Mouse (Mus musculus): ENCODE results near the gene Rxrb. TPM values are rescaled to one million over a fixed set of nuclear protein-coding genes. Genes with fewer than 3 reads are reported as not detected.

Rxrb gene
- polyA plus RNA-seq, 1 experiment from 2014 or later: 29.1 TPM

DNA sequence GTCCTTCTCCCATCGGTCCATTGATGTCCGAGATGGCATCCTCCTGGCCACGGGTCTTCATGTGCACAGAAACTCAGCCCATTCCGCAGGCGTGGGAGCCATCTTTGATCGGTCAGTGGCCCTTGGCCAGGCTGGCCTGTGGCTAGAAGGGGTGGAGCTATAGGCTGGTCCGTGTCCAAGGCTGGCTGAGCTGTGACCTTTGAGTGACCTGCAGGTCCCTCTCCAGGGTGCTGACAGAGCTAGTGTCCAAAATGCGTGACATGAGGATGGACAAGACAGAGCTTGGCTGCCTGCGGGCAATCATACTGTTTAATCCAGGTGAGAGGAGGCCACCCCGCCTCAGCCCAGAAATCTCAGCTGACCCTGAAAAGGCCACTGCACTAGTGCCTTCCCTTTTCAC, 5.0 kb downstream of the Rxrb start:
- H3K4me2 ChIP-seq (ENCODE audit: low read depth, low read length): no peak overlapping the region
- WGBS: 75% methylated on average over 10 of the region's 10 CpGs
- no peaks in the 10 kb centered on the region for H3K9me3 ChIP-seq (ENCODE audit: control insufficient read depth, low read length)
- H3K9ac ChIP-seq (replicated peaks; ENCODE audit: low read depth, low read length): no peak overlapping the region
- H3K36me3 ChIP-seq (ENCODE audit: control insufficient read depth, insufficient read depth, low read length): peaks cover 26% of the 10 kb centered on the region; the same call in 1 of the 2 replicates
- H3K4me3 ChIP-seq (ENCODE audit: low read depth, low read length): no peak overlapping the region
- H3K4me1 ChIP-seq (ENCODE audit: control insufficient read depth, insufficient read depth, low read length): peaks cover 23% of the 10 kb centered on the region
- H3K27ac ChIP-seq (ENCODE audit: low read depth, low read length): no peak overlapping the region
- ATAC-seq (ENCODE audit: low read depth): no peak
- no peaks in the 10 kb centered on the region for H3K27me3 ChIP-seq (ENCODE audit: control insufficient read depth, insufficient read depth, low read length)

DNA sequence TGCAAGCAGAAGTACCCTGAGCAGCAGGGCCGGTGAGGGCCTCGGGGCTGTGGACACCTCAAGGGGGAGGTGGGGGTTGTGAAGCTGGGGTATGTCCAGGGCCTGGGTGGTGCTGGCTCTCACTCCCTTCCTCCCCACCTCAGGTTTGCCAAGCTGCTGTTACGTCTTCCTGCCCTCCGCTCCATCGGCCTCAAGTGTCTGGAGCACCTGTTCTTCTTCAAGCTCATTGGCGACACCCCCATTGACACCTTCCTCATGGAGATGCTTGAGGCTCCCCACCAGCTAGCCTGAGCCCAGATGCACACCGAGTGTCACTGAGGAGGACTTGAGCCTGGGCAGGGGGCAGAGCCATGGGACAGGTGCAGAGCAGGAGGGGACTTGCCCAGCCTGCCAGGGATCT, 5.6 kb downstream of the Rxrb start:
- no peak overlapping the region for H3K4me3 ChIP-seq (ENCODE audit: low read depth, low read length)
- peaks cover 23% of the 10 kb centered on the region for H3K4me1 ChIP-seq (ENCODE audit: control insufficient read depth, insufficient read depth, low read length)
- no peak for ATAC-seq (ENCODE audit: low read depth)
- H3K27me3 ChIP-seq (ENCODE audit: control insufficient read depth, insufficient read depth, low read length): no peaks in the 10 kb centered on the region
- no peak overlapping the region for H3K9ac ChIP-seq (replicated peaks; ENCODE audit: low read depth, low read length)
- H3K9me3 ChIP-seq (ENCODE audit: control insufficient read depth, low read length): no peaks in the 10 kb centered on the region
- H3K27ac ChIP-seq (ENCODE audit: low read depth, low read length): no peak overlapping the region
- peaks cover 26% of the 10 kb centered on the region; the same call in 1 of the 2 replicates for H3K36me3 ChIP-seq (ENCODE audit: control insufficient read depth, insufficient read depth, low read length)
- H3K4me2 ChIP-seq (ENCODE audit: low read depth, low read length): no peak overlapping the region
- 95% methylated on average over 7 of the region's 7 CpGs for WGBS

GRCm38 (mm10) chr17:34038440-34038839, 6.8 kb downstream of the Rxrb start:
- WGBS: 7% methylated on average over 19 of the region's 21 CpGs
- Histone ChIP-seq H3K27ac (ENCODE audit: low read depth, low read length) (no peak overlapping the region), H3K4me1 (ENCODE audit: control insufficient read depth, insufficient read depth, low read length) (peaks cover 16% of the 10 kb centered on the region)

GRCm38 (mm10) chr17:34038878-34039561, 7.4 kb downstream of the Rxrb start, which contains the start of gene Col11a2:
TSS of gene Col11a2 (plus strand) at chr17:34039437.
- H3K4me3 ChIP-seq (ENCODE audit: low read depth, low read length): peak within 1 kb of the TSS; percentile 20; the same call in 1 of the 2 replicates
- H3K27me3 ChIP-seq (ENCODE audit: control insufficient read depth, insufficient read depth, low read length): no peaks in the 10 kb centered on the region
- peaks cover 16% of the 10 kb centered on the region for H3K4me1 ChIP-seq (ENCODE audit: control insufficient read depth, insufficient read depth, low read length)
- 4% methylated on average over 28 of the region's 28 CpGs for WGBS
- H3K9ac ChIP-seq (replicated peaks; ENCODE audit: low read depth, low read length): peak within 1 kb of the TSS; percentile 46
- peak within 1 kb of the TSS; percentile 50 for H3K4me2 ChIP-seq (ENCODE audit: low read depth, low read length)
- ATAC-seq (ENCODE audit: low read depth): peak; percentile 52
- H3K9me3 ChIP-seq (ENCODE audit: control insufficient read depth, low read length): no peaks in the 10 kb centered on the region
- peaks cover 26% of the 10 kb centered on the region; the same call in 1 of the 2 replicates for H3K36me3 ChIP-seq (ENCODE audit: control insufficient read depth, insufficient read depth, low read length)
- 0 out of 2 replicates have a peak within 1 kb of the TSS, but pooled peaks have one; percentile 22 for H3K27ac ChIP-seq (ENCODE audit: low read depth, low read length)

More at GRCm38 (mm10) chr17:34038440-34038839, 6.8 kb downstream of the Rxrb start:
- Histone ChIP-seq H3K27me3 (ENCODE audit: control insufficient read depth, insufficient read depth, low read length) (no peaks in the 10 kb centered on the region), H3K9ac (replicated peaks; ENCODE audit: low read depth, low read length) (no peak overlapping the region; the same call in 1 of the 2 replicates), H3K4me2 (ENCODE audit: low read depth, low read length) (peak overlapping the region; percentile 50), H3K36me3 (ENCODE audit: control insufficient read depth, insufficient read depth, low read length) (peaks cover 26% of the 10 kb centered on the region; the same call in 1 of the 2 replicates), H3K4me3 (ENCODE audit: low read depth, low read length) (peak overlapping the region; percentile 20; the same call in 1 of the 2 replicates), H3K9me3 (ENCODE audit: control insufficient read depth, low read length) (no peaks in the 10 kb centered on the region)
- 0 out of 2 replicates have a peak, but pooled peaks have one; percentile 16 for ATAC-seq (ENCODE audit: low read depth)

DNA sequence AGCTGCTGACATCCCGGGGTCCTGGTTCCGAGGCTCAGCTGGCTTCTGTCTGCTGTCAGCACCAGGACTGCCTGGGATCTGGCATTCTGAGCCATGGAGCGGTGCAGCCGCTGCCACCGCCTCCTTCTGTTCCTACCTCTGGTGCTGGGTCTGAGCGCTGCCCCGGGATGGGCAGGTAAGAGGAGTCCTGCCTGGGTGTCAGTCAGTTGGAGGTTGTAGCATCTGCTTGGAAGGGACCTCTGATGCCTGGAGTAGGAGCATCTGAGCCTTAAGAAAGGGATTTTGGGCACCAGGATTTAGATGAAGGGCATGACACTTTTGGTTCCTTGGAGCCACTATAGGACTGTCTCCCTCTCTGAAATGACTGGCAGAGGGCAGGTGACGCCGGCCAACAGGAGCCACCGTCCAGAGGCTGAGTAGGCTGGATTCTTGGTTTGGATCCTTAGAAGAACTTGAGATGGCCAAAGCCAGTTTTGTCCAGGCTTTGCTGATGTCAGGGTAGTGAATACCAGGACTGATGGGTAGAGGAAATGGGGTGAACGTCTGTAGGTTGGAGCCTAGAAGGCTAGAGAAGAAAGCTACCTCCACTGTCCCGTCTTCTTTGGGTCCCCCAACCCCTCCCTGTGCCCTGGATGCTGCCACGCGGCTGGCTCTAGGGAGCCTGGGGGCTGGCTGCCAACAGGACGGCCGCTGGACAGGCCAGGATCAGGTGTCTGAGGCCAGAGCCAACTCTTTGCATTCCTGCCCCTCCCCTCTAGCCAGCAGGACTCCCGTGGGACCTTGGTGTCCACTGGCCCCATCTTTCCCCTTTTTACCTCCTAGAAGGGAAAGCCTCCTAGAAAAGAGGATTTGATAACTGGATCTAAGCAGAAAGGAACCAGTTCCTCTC, 8.2 kb downstream of the Rxrb start:
- ATAC-seq (ENCODE audit: low read depth): peak; percentile 24; the same call in 1 of the 2 replicates

GRCm38 (mm10) chr17:34045941-34046340, 14.3 kb downstream of the Rxrb start:
- Histone ChIP-seq H3K27ac (ENCODE audit: low read depth, low read length) (no peak overlapping the region), H3K4me1 (ENCODE audit: control insufficient read depth, insufficient read depth, low read length) (no peaks in the 10 kb centered on the region), H3K9me3 (ENCODE audit: control insufficient read depth, low read length) (no peaks in the 10 kb centered on the region), H3K36me3 (ENCODE audit: control insufficient read depth, insufficient read depth, low read length) (no peaks in the 10 kb centered on the region), H3K4me2 (ENCODE audit: low read depth, low read length) (no peak overlapping the region), H3K9ac (replicated peaks; ENCODE audit: low read depth, low read length) (no peak overlapping the region), H3K27me3 (ENCODE audit: control insufficient read depth, insufficient read depth, low read length) (no peaks in the 10 kb centered on the region), H3K4me3 (ENCODE audit: low read depth, low read length) (no peak overlapping the region)
- WGBS: 85% methylated on average over 14 of the region's 14 CpGs
- ATAC-seq (ENCODE audit: low read depth): no peak

More for the DNA sequence above, 8.2 kb downstream of the Rxrb start:
- H3K4me1 ChIP-seq (ENCODE audit: control insufficient read depth, insufficient read depth, low read length): peaks cover 16% of the 10 kb centered on the region
- peaks cover 22% of the 10 kb centered on the region; the same call in 1 of the 2 replicates for H3K36me3 ChIP-seq (ENCODE audit: control insufficient read depth, insufficient read depth, low read length)
- H3K9ac ChIP-seq (replicated peaks; ENCODE audit: low read depth, low read length): peak overlapping the region; percentile 46
- no peaks in the 10 kb centered on the region for H3K9me3 ChIP-seq (ENCODE audit: control insufficient read depth, low read length)
- no peaks in the 10 kb centered on the region for H3K27me3 ChIP-seq (ENCODE audit: control insufficient read depth, insufficient read depth, low read length)
- peak overlapping the region; percentile 50 for H3K4me2 ChIP-seq (ENCODE audit: low read depth, low read length)
- H3K27ac ChIP-seq (ENCODE audit: low read depth, low read length): 0 out of 2 replicates have a peak overlapping the region, but pooled peaks have one; percentile 22
- WGBS: 30% methylated on average over 17 of the region's 17 CpGs
- peak overlapping the region; percentile 20; the same call in 1 of the 2 replicates for H3K4me3 ChIP-seq (ENCODE audit: low read depth, low read length)

GRCm38 (mm10) chr17:34047404-34048050, 15.9 kb downstream of the Rxrb start:
- H3K4me3 ChIP-seq (ENCODE audit: low read depth, low read length): no peak overlapping the region
- H3K4me1 ChIP-seq (ENCODE audit: control insufficient read depth, insufficient read depth, low read length): no peaks in the 10 kb centered on the region
- no peaks in the 10 kb centered on the region for H3K9me3 ChIP-seq (ENCODE audit: control insufficient read depth, low read length)
- no peaks in the 10 kb centered on the region for H3K36me3 ChIP-seq (ENCODE audit: control insufficient read depth, insufficient read depth, low read length)
- no peak overlapping the region for H3K9ac ChIP-seq (replicated peaks; ENCODE audit: low read depth, low read length)
- no peak for ATAC-seq (ENCODE audit: low read depth)
- 93% methylated on average over 5 of the region's 5 CpGs for WGBS
- H3K27ac ChIP-seq (ENCODE audit: low read depth, low read length): no peak overlapping the region
- no peak overlapping the region for H3K4me2 ChIP-seq (ENCODE audit: low read depth, low read length)
- no peaks in the 10 kb centered on the region for H3K27me3 ChIP-seq (ENCODE audit: control insufficient read depth, insufficient read depth, low read length)

- no peak for ATAC-seq (ENCODE audit: low read depth)
- no peaks in the 10 kb centered on the region for H3K4me1 ChIP-seq (ENCODE audit: control insufficient read depth, insufficient read depth, low read length)
- H3K9ac ChIP-seq (replicated peaks; ENCODE audit: low read depth, low read length): no peak overlapping the region
- H3K27ac ChIP-seq (ENCODE audit: low read depth, low read length): no peak overlapping the region
- H3K36me3 ChIP-seq (ENCODE audit: control insufficient read depth, insufficient read depth, low read length): no peaks in the 10 kb centered on the region
- H3K4me2 ChIP-seq (ENCODE audit: low read depth, low read length): no peak overlapping the region
- no peak overlapping the region for H3K4me3 ChIP-seq (ENCODE audit: low read depth, low read length)
- WGBS: 82% methylated on average over 6 of the region's 7 CpGs
- H3K27me3 ChIP-seq (ENCODE audit: control insufficient read depth, insufficient read depth, low read length): no peaks in the 10 kb centered on the region
- no peaks in the 10 kb centered on the region for H3K9me3 ChIP-seq (ENCODE audit: control insufficient read depth, low read length)
Observed at GRCm38 (mm10) chr17:34057224-34057623, 25.6 kb downstream of the Rxrb start.

Measured in neural tube, embryonic 14.5 days (tissue).